Mouse (Mus musculus): ENCODE measurements around the gene Ror1. TPM values are rescaled to one million over a fixed set of nuclear protein-coding genes. Genes with fewer than 3 reads are reported as not detected.

The Ror1 gene
- polyA plus RNA-seq, 1 experiment from 2014 or later, result 0.37 TPM

DNA sequence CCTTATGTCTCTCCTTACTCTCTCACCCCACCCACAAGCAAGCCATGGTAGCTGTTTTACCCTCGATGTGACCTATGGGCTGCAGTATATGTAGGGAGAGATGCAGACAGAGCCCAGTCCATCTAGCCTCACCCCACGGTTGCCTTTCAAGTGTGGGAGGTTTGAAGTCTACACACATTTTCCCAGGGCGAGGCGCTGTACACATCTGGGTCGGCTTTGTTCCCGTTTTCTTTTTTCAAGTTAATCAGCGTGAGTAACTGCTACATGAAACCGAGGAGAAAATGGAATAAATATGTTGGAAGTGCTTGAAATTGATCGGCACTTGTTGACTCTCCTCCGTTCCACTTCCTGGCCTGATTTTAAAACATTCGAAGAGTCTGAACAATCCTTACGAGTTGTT is 108.8 kb downstream of the Ror1 start:
- H3K9me3 ChIP-seq (replicated peaks; ENCODE audit: control insufficient read depth, low read length), result no peaks in the 10 kb centered on the region
- no peak overlapping the region for H3K9ac ChIP-seq (ENCODE audit: low read depth, low read length)
- no peak overlapping the region for H3K4me3 ChIP-seq (ENCODE audit: low read depth, low read length)
- no peak overlapping the region for H3K4me2 ChIP-seq (ENCODE audit: low read depth, low read length)
- no peak for ATAC-seq (ENCODE audit: low read depth)
- 63% methylated on average over 12 of the region's 12 CpGs for WGBS (ENCODE audit: insufficient replicate concordance)
- H3K27ac ChIP-seq (ENCODE audit: low read length), result no peak overlapping the region
- H3K36me3 ChIP-seq (ENCODE audit: control insufficient read depth, insufficient read depth), result no peaks in the 10 kb centered on the region
- no peaks in the 10 kb centered on the region for H3K4me1 ChIP-seq (ENCODE audit: control insufficient read depth, low read depth, low read length)
- H3K27me3 ChIP-seq (ENCODE audit: control insufficient read depth, insufficient read depth, low read depth, low read length), result no peaks in the 10 kb centered on the region

- Histone ChIP-seq H3K27me3 (ENCODE audit: control insufficient read depth, insufficient read depth, low read depth, low read length) (no peaks in the 10 kb centered on the region), H3K9ac (ENCODE audit: low read depth, low read length) (no peak overlapping the region), H3K27ac (ENCODE audit: low read length) (no peak overlapping the region), H3K9me3 (replicated peaks; ENCODE audit: control insufficient read depth, low read length) (no peaks in the 10 kb centered on the region), H3K4me2 (ENCODE audit: low read depth, low read length) (no peak overlapping the region), H3K4me3 (ENCODE audit: low read depth, low read length) (no peak overlapping the region), H3K36me3 (ENCODE audit: control insufficient read depth, insufficient read depth) (no peaks in the 10 kb centered on the region), H3K4me1 (ENCODE audit: control insufficient read depth, low read depth, low read length) (no peaks in the 10 kb centered on the region)
- ATAC-seq (ENCODE audit: low read depth), result no peak
- 60% methylated on average over 4 of the region's 4 CpGs for WGBS (ENCODE audit: insufficient replicate concordance)
These were observed 112.5 kb downstream of the Ror1 start for GRCm38 (mm10) chr4:100208081-100208480.

DNA sequence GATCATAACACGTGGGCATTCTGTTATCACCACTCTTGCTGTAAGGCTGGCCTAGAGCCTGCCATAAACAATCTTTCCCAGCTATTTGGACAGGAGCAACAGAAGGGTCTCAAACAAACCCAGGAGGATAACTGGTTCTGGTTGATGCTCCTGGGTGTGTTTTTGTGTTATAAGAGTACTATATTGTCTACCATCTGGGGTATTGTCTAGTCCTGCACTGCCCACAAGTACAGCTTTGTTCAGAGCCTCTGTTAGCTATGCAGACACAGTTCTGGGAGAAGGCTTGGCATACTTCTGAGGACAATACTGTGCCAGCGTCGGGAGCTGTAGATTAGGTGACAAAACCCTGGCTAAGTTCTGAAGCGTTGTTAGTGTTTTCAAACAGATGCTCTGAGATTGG is 113.5 kb downstream of the Ror1 start:
- H3K4me2 ChIP-seq (ENCODE audit: low read depth, low read length), result no peak overlapping the region
- H3K36me3 ChIP-seq (ENCODE audit: control insufficient read depth, insufficient read depth), result no peaks in the 10 kb centered on the region
- WGBS (ENCODE audit: insufficient replicate concordance), result 55% methylated on average over 4 of the region's 4 CpGs

GRCm38 (mm10) chr4:100211331-100211730 is 115.7 kb downstream of the Ror1 start:
- no peak for ATAC-seq (ENCODE audit: low read depth)
- no peak overlapping the region for H3K4me2 ChIP-seq (ENCODE audit: low read depth, low read length)
- no peak overlapping the region for H3K27ac ChIP-seq (ENCODE audit: low read length)
- H3K27me3 ChIP-seq (ENCODE audit: control insufficient read depth, insufficient read depth, low read depth, low read length), result no peaks in the 10 kb centered on the region
- H3K9me3 ChIP-seq (replicated peaks; ENCODE audit: control insufficient read depth, low read length), result no peaks in the 10 kb centered on the region
- H3K4me1 ChIP-seq (ENCODE audit: control insufficient read depth, low read depth, low read length), result no peaks in the 10 kb centered on the region
- H3K4me3 ChIP-seq (ENCODE audit: low read depth, low read length), result no peak overlapping the region
- no peaks in the 10 kb centered on the region for H3K36me3 ChIP-seq (ENCODE audit: control insufficient read depth, insufficient read depth)
- no peak overlapping the region for H3K9ac ChIP-seq (ENCODE audit: low read depth, low read length)
- 52% methylated on average over 4 of the region's 4 CpGs for WGBS (ENCODE audit: insufficient replicate concordance)

More for the DNA sequence above, 113.5 kb downstream of the Ror1 start:
- H3K9me3 ChIP-seq (replicated peaks; ENCODE audit: control insufficient read depth, low read length), result no peaks in the 10 kb centered on the region
- H3K4me1 ChIP-seq (ENCODE audit: control insufficient read depth, low read depth, low read length), result no peaks in the 10 kb centered on the region
- H3K27ac ChIP-seq (ENCODE audit: low read length), result no peak overlapping the region
- no peak overlapping the region for H3K4me3 ChIP-seq (ENCODE audit: low read depth, low read length)
- no peak overlapping the region for H3K9ac ChIP-seq (ENCODE audit: low read depth, low read length)
- H3K27me3 ChIP-seq (ENCODE audit: control insufficient read depth, insufficient read depth, low read depth, low read length), result no peaks in the 10 kb centered on the region
- no peak for ATAC-seq (ENCODE audit: low read depth)

GRCm38 (mm10) chr4:100214324-100215215 is 119.0 kb downstream of the Ror1 start:
- H3K27me3 ChIP-seq (ENCODE audit: control insufficient read depth, insufficient read depth, low read depth, low read length), result no peaks in the 10 kb centered on the region
- no peak overlapping the region for H3K4me2 ChIP-seq (ENCODE audit: low read depth, low read length)
- no peak overlapping the region for H3K9ac ChIP-seq (ENCODE audit: low read depth, low read length)
- ATAC-seq (ENCODE audit: low read depth), result peak; percentile 78
- H3K27ac ChIP-seq (ENCODE audit: low read length), result 0 out of 2 replicates have a peak overlapping the region, but pooled peaks have one; percentile 14
- H3K4me1 ChIP-seq (ENCODE audit: control insufficient read depth, low read depth, low read length), result no peaks in the 10 kb centered on the region
- H3K9me3 ChIP-seq (replicated peaks; ENCODE audit: control insufficient read depth, low read length), result no peaks in the 10 kb centered on the region
- WGBS (ENCODE audit: insufficient replicate concordance), result 47% methylated on average over 13 of the region's 13 CpGs
- H3K36me3 ChIP-seq (ENCODE audit: control insufficient read depth, insufficient read depth), result no peaks in the 10 kb centered on the region
- H3K4me3 ChIP-seq (ENCODE audit: low read depth, low read length), result no peak overlapping the region

DNA sequence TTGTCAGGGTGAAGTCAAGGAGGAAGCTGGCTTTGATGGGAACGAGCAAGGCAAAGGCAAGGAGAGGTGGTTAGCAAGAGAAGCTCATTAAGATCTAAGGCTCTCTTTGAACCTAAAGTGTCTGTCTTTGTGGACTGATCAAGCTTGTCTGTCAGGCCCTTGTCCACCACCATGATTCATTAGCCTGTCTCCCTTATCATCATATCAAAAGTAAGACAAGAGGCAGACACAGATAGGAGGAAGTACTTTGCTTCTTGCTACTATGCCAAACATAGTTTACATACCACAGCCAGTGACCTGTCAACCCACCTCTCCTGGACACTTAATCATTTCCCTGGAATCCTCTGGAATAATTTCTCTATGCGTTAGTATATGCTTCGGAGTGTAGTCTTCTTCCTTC is 121.0 kb downstream of the Ror1 start:
- Histone ChIP-seq H3K4me1 (ENCODE audit: control insufficient read depth, low read depth, low read length) (no peaks in the 10 kb centered on the region), H3K4me2 (ENCODE audit: low read depth, low read length) (no peak overlapping the region), H3K9ac (ENCODE audit: low read depth, low read length) (no peak overlapping the region), H3K27me3 (ENCODE audit: control insufficient read depth, insufficient read depth, low read depth, low read length) (no peaks in the 10 kb centered on the region), H3K9me3 (replicated peaks; ENCODE audit: control insufficient read depth, low read length) (no peaks in the 10 kb centered on the region), H3K36me3 (ENCODE audit: control insufficient read depth, insufficient read depth) (no peaks in the 10 kb centered on the region), H3K27ac (ENCODE audit: low read length) (no peak overlapping the region), H3K4me3 (ENCODE audit: low read depth, low read length) (no peak overlapping the region)
- no peak for ATAC-seq (ENCODE audit: low read depth)
- WGBS (ENCODE audit: insufficient replicate concordance), result 51% methylated on average over 3 of the region's 3 CpGs

- Histone ChIP-seq H3K9ac (ENCODE audit: low read depth, low read length) (no peak overlapping the region), H3K4me1 (ENCODE audit: control insufficient read depth, low read depth, low read length) (peaks cover 6% of the 10 kb centered on the region; the same call in 1 of the 2 replicates), H3K36me3 (ENCODE audit: control insufficient read depth, insufficient read depth) (no peaks in the 10 kb centered on the region), H3K27me3 (ENCODE audit: control insufficient read depth, insufficient read depth, low read depth, low read length) (no peaks in the 10 kb centered on the region), H3K27ac (ENCODE audit: low read length) (no peak overlapping the region), H3K9me3 (replicated peaks; ENCODE audit: control insufficient read depth, low read length) (no peaks in the 10 kb centered on the region), H3K4me2 (ENCODE audit: low read depth, low read length) (no peak overlapping the region), H3K4me3 (ENCODE audit: low read depth, low read length) (0 out of 2 replicates have a peak overlapping the region, but pooled peaks have one; percentile 6)
- no peak for ATAC-seq (ENCODE audit: low read depth)
- WGBS (ENCODE audit: insufficient replicate concordance), result 28% methylated on average over 4 of the region's 4 CpGs
These were observed 123.4 kb downstream of the Ror1 start for GRCm38 (mm10) chr4:100219026-100219425.

GRCm38 (mm10) chr4:100219599-100219998 is 124.0 kb downstream of the Ror1 start:
- no peak overlapping the region for H3K9ac ChIP-seq (ENCODE audit: low read depth, low read length)
- no peak for ATAC-seq (ENCODE audit: low read depth)
- 27% methylated on average over 4 of the region's 4 CpGs for WGBS (ENCODE audit: insufficient replicate concordance)

GRCm38 (mm10) chr4:100221978-100222737 is 126.6 kb downstream of the Ror1 start:
- ATAC-seq (ENCODE audit: low read depth), result no peak
- Histone ChIP-seq H3K27ac (ENCODE audit: low read length) (no peak overlapping the region), H3K9ac (ENCODE audit: low read depth, low read length) (no peak overlapping the region), H3K36me3 (ENCODE audit: control insufficient read depth, insufficient read depth) (no peaks in the 10 kb centered on the region), H3K9me3 (replicated peaks; ENCODE audit: control insufficient read depth, low read length) (no peaks in the 10 kb centered on the region), H3K4me3 (ENCODE audit: low read depth, low read length) (no peak overlapping the region), H3K27me3 (ENCODE audit: control insufficient read depth, insufficient read depth, low read depth, low read length) (no peaks in the 10 kb centered on the region), H3K4me1 (ENCODE audit: control insufficient read depth, low read depth, low read length) (peaks cover 6% of the 10 kb centered on the region; the same call in 1 of the 2 replicates), H3K4me2 (ENCODE audit: low read depth, low read length) (no peak overlapping the region)
- WGBS (ENCODE audit: insufficient replicate concordance), result 47% methylated on average over 13 of the region's 13 CpGs

More at GRCm38 (mm10) chr4:100219599-100219998, 124.0 kb downstream of the Ror1 start:
- Histone ChIP-seq H3K36me3 (ENCODE audit: control insufficient read depth, insufficient read depth) (no peaks in the 10 kb centered on the region), H3K27me3 (ENCODE audit: control insufficient read depth, insufficient read depth, low read depth, low read length) (no peaks in the 10 kb centered on the region), H3K4me1 (ENCODE audit: control insufficient read depth, low read depth, low read length) (peaks cover 6% of the 10 kb centered on the region; the same call in 1 of the 2 replicates), H3K27ac (ENCODE audit: low read length) (no peak overlapping the region), H3K9me3 (replicated peaks; ENCODE audit: control insufficient read depth, low read length) (no peaks in the 10 kb centered on the region), H3K4me3 (ENCODE audit: low read depth, low read length) (no peak overlapping the region), H3K4me2 (ENCODE audit: low read depth, low read length) (no peak overlapping the region)

Measured in liver, embryonic 16.5 days (tissue).